In the genomic region with DNA sequence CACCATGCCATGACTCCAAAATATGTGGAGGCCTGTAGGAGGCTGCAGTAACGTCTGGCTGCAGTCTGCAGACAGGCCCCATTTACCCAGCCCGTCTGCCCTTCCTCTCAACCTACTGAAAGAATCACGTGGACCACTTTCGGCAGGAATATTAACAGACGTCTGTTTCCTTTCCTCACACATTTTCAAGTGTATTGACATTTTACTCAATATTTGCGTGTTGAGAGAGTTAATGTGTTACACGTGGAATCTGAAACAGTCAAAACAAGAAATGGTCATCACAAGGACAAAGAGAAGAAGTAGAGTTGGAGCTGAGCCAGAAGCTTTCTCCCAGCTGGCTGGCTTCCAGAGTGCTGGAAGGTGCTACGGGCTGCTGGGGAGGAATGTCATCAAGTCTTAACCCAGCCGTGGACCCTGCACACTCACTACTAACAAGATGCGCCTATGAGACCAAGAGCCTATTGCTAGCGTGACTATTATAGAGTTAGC, we compare ENCODE assay signal across 8 mouse cellular contexts. TPM values are rescaled to one million over a fixed set of nuclear protein-coding genes. Genes with fewer than 3 reads are reported as not detected.
DNase-seq lines count a peak whose midpoint lies in the region; ATAC-seq lines count a peak whose summit lies in the region.

No protein-coding gene starts in this region.

- no peaks in the 10 kb centered on the region for H3K36me3 ChIP-seq in heart, embryonic 12.5 days
- H3K36me3 ChIP-seq in hindbrain, embryonic 14.5 days (replicated peaks; ENCODE audit: control insufficient read depth, insufficient read depth): no peaks in the 10 kb centered on the region
- no peaks in the 10 kb centered on the region for H3K36me3 ChIP-seq in lung, embryonic 15.5 days

- 11% methylated on average over 11 of the region's 11 CpGs for WGBS in heart, embryonic 12.5 days
- 51% methylated on average over 11 of the region's 11 CpGs for WGBS in hindbrain, embryonic 14.5 days
- WGBS in lung, embryonic 15.5 days: 9% methylated on average over 11 of the region's 11 CpGs

- H3K27ac ChIP-seq in heart, embryonic 12.5 days (ENCODE audit: poor library complexity, severe bottlenecking): peak overlapping the region; percentile 86
- H3K27ac ChIP-seq in hindbrain, embryonic 14.5 days: peak overlapping the region; percentile 9; the same call in 1 of the 2 replicates
- peak overlapping the region; percentile 69 for H3K27ac ChIP-seq in lung, embryonic 15.5 days

- H3K4me2 ChIP-seq in heart, embryonic 12.5 days: peak overlapping the region; percentile 34
- H3K4me2 ChIP-seq in hindbrain, embryonic 14.5 days (replicated peaks): no peak overlapping the region
- H3K4me2 ChIP-seq in lung, embryonic 15.5 days: no peak overlapping the region; the same call in 1 of the 2 replicates

- ATAC-seq in heart, embryonic 12.5 days (ENCODE audit: insufficient number of reproducible peaks, low FRiP score): peak; percentile 56; the same call in 1 of the 2 replicates
- 0 out of 2 replicates have a peak, but pooled peaks have one; percentile 42 for ATAC-seq in hindbrain, embryonic 14.5 days (ENCODE audit: low FRiP score)
- peak; percentile 79; the same call in 1 of the 2 replicates for ATAC-seq in lung, embryonic 15.5 days (ENCODE audit: borderline replicate concordance, extremely low read depth, low FRiP score, low TSS enrichment)

- H3K9me3 ChIP-seq in heart, embryonic 12.5 days (replicated peaks): no peaks in the 10 kb centered on the region
- no peaks in the 10 kb centered on the region for H3K9me3 ChIP-seq in hindbrain, embryonic 14.5 days (ENCODE audit: control insufficient read depth, low read length)
- no peaks in the 10 kb centered on the region for H3K9me3 ChIP-seq in lung, embryonic 15.5 days

- H3K9ac ChIP-seq in heart, embryonic 12.5 days: 0 out of 2 replicates have a peak overlapping the region, but pooled peaks have one; percentile 1
- no peak overlapping the region for H3K9ac ChIP-seq in hindbrain, embryonic 14.5 days
- no peak overlapping the region for H3K9ac ChIP-seq in lung, embryonic 15.5 days

- no peaks in the 10 kb centered on the region for H3K27me3 ChIP-seq in heart, embryonic 12.5 days (replicated peaks)
- no peaks in the 10 kb centered on the region for H3K27me3 ChIP-seq in hindbrain, embryonic 14.5 days (ENCODE audit: control insufficient read depth, insufficient read depth, low read length)
- H3K27me3 ChIP-seq in lung, embryonic 15.5 days: no peaks in the 10 kb centered on the region

- no peak for DNase-seq in heart, adult 9 months (ENCODE audit: low spot score in 2 of 2)
- DNase-seq in adrenal gland, postnatal 14 days: peak; percentile 66
- peak; percentile 61 for DNase-seq in hindbrain, embryonic 14.5 days (ENCODE audit: low spot score)
- DNase-seq in gastrocnemius, adult 8-10 months (ENCODE audit: low spot score in 2 of 2): no peak
- DNase-seq in right cerebral cortex, postnatal 36 days (ENCODE audit: low spot score in 2 of 2): no peak
- DNase-seq in frontal cortex, postnatal 14 days (ENCODE audit: low spot score in 2 of 2): no peak

- no peak overlapping the region for H3K4me3 ChIP-seq in heart, embryonic 12.5 days
- H3K4me3 ChIP-seq in hindbrain, embryonic 14.5 days (replicated peaks; ENCODE audit: low read length): no peak overlapping the region
- H3K4me3 ChIP-seq in lung, embryonic 15.5 days: no peak overlapping the region

- peaks cover 42% of the 10 kb centered on the region for H3K4me1 ChIP-seq in heart, embryonic 12.5 days (replicated peaks)
- H3K4me1 ChIP-seq in hindbrain, embryonic 14.5 days (replicated peaks; ENCODE audit: control insufficient read depth, insufficient read depth, low read length): peaks cover 21% of the 10 kb centered on the region
- peaks cover 23% of the 10 kb centered on the region for H3K4me1 ChIP-seq in lung, embryonic 15.5 days

RNA-seq across cellular contexts. Expression of a gene that starts 22.4 kb away (rescaled TPM):
- polyA plus RNA-seq in heart, embryonic 12.5 days (2016; fragmentation: Nextera tagmentation; extraction: Ambion mirVana): 7.9 and 8.4 TPM in 2 replicates
- 8.3 and 9.0 TPM in 2 replicates for total RNA-seq in adrenal gland, postnatal 14 days (2021)
- polyA plus RNA-seq in hindbrain, embryonic 14.5 days (2014; fragmentation: Nextera tagmentation; extraction: Ambion mirVana): 14.5 and 15.7 TPM in 2 replicates
- polyA plus RNA-seq in lung, embryonic 15.5 days (2015; fragmentation: Nextera tagmentation; extraction: Ambion mirVana): 9.7 and 10.5 TPM in 2 replicates
- total RNA-seq in gastrocnemius, adult 8-10 months (2022): 1 to 10 TPM in 3 of 4 experiments, under 1 TPM in 1; 0.56 to 1.4 (median 1.1) TPM

Comparison
In these comparisons a context has a peak if more than half of its experiments do, and no peak if none do; other contexts are left out.
1. H3K27ac ChIP-seq: peak in every context shown above with its lines; median percentile 86 in heart, embryonic 12.5 days; 69 in lung, embryonic 15.5 days; 9 in hindbrain, embryonic 14.5 days.
2. DNase-seq: peak in adrenal gland, postnatal 14 days (single experiment) and hindbrain, embryonic 14.5 days (single experiment); none in heart, adult 9 months (0 of 2), gastrocnemius, adult 8-10 months (0 of 2), right cerebral cortex, postnatal 36 days (0 of 2) and frontal cortex, postnatal 14 days (0 of 2).
3. Peak in every context shown above with its lines, with median percentiles within 50 percentile points of each other: ATAC-seq.